Mouse (Mus musculus) liver, embryonic 14.5 days (tissue): ENCODE measurements around the gene Frrs1l. TPM values are rescaled to one million over a fixed set of nuclear protein-coding genes. Genes with fewer than 3 reads are reported as not detected.

Experiments used
- ATAC-seq: fragments of 200-750 bp; cut with Nextera tagmentation; 2 replicates; pipeline ENCODE4 v1.8.0; 2017; ENCODE audit warnings: moderate number of reproducible peaks, mild to moderate bottlenecking, moderate library complexity; ENCODE audit not compliant: insufficient read depth
- DNase-seq, 3 experiments: peaks; one replicate each; pipeline ENCODE4 v3.0.0-alpha.2; 2012 to 2013; ENCODE audit warnings: low read depth in 3 of 3, low spot score in 3 of 3
- H3K27ac ChIP-seq: fragments of 300-500 bp; sonication (generic); 2 replicates; pipeline ENCODE4 v1.5.1; 2014; ENCODE audit warnings: moderate library complexity, mild to moderate bottlenecking, control low read depth, inconsistent platforms
- H3K27me3 ChIP-seq: fragments of 300-500 bp; sonication (generic); 2 replicates; pipeline ENCODE4 v1.6.1; 2014; ENCODE audit warnings: mild to moderate bottlenecking, low read length, moderate library complexity; ENCODE audit not compliant: control insufficient read depth, insufficient read depth
- H3K36me3 ChIP-seq: fragments of 300-500 bp; sonication (generic); replicated peaks from 2 replicates; pipeline ENCODE4 v1.6.1; 2014; ENCODE audit warnings: low read depth; ENCODE audit not compliant: control insufficient read depth, insufficient read depth
- H3K4me1 ChIP-seq, 2 experiments: fragments of 200-500 bp in 1 of 2; fragments of 300-500 bp in 1 of 2; sonication (generic) in 1 of 2; replicated peaks; 2 replicates each; pipeline ENCODE4 v1.6.1; 2012 to 2014; ENCODE audit warnings: antibody characterized with exemption in 1 of 2, inconsistent platforms in 1 of 2, low read length in 1 of 2; ENCODE audit not compliant: control insufficient read depth in 2 of 2, insufficient read depth in 2 of 2
- H3K4me2 ChIP-seq: fragments of 300-500 bp; sonication (generic); 2 replicates; pipeline ENCODE4 v1.6.1; 2014; ENCODE audit warnings: low read depth, mild to moderate bottlenecking, control low read depth, moderate library complexity
- H3K4me3 ChIP-seq, 2 experiments: fragments of 200-500 bp in 1 of 2; fragments of 300-500 bp in 1 of 2; sonication (generic) in 1 of 2; 2 replicates each; pipeline ENCODE4 v1.5.1; 2012 to 2014; ENCODE audit warnings: low read depth in 2 of 2, low read length in 2 of 2, mild to moderate bottlenecking in 2 of 2, control low read depth in 1 of 2, inconsistent platforms in 1 of 2, moderate library complexity in 1 of 2; ENCODE audit not compliant: insufficient read depth in 1 of 2
- H3K9ac ChIP-seq: fragments of 300-500 bp; sonication (generic); replicated peaks from 2 replicates; pipeline ENCODE4 v1.6.1; 2014; ENCODE audit warnings: mild to moderate bottlenecking, control low read depth, moderate library complexity
- H3K9me3 ChIP-seq: fragments of 300-500 bp; sonication (generic); 2 replicates; pipeline ENCODE4 v1.6.1; 2016; ENCODE audit warnings: low read length, mixed read lengths; ENCODE audit not compliant: control insufficient read depth
- CTCF ChIP-seq: IDR thresholded peaks from 2 replicates; pipeline ENCODE4 v1.5.1; 2016; ENCODE audit warnings: antibody characterized with exemption, low read depth, control low read depth
- EP300 ChIP-seq: IDR thresholded peaks from 2 replicates; pipeline ENCODE4 v1.6.1; 2016; ENCODE audit warnings: antibody characterized with exemption, low read depth
- WGBS: fragments of 180-500 bp; shearing (Covaris S2); extraction: QIAGEN DNeasy Blood & Tissue Kit; methylation state at CpG from one replicate; pipeline ENCODE4 v1.1.7; 2014; ENCODE audit not compliant: insufficient replicate concordance; 5-methylcytosine and 5-hydroxymethylcytosine counted together
- polyA plus RNA-seq, 2 experiments: library from polyadenylated mRNA; depleted of rRNA in 1 of 2; stranded (reverse) in 1 of 2; unstranded in 1 of 2; fragments of >200 nt; fragmentation: Nextera tagmentation in 1 of 2; extraction: Ambion mirVana in 1 of 2; gene quantifications; 2 replicates each; pipeline versions ENCODE4 v1.2.1 to v1.2.3; 2012 to 2014

The Frrs1l gene
- polyA plus RNA-seq, 2 experiments = under 0.01 TPM; not detected in 1

DNA sequence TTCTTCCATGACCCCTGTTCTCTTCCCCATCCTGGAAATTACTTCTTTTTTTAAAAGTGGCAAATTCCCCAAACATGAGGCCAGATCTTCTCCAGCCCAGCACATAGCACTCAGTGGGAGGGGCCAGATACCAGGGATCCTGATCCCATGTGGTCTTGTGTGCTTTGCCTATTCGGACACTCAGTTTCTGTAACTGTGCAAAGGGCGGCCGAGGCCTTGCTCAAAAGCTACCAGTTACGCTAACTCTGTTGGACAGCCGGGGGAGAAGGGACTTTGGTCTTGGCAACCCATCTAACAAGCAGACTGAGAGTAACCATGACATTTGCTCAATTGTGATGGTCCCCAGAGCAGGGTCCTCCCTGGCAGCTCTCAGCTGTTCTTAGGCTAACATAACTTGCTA, 24.8 kb upstream of the Frrs1l start:
- TF ChIP-seq EP300 = no peak
- TF ChIP-seq CTCF = no peak
- 59% methylated on average over 5 of the region's 5 CpGs for WGBS
- no peak overlapping the region for H3K27ac ChIP-seq
- H3K36me3 ChIP-seq = no peaks in the 10 kb centered on the region
- H3K27me3 ChIP-seq = no peaks in the 10 kb centered on the region
- no peak for DNase-seq
- ATAC-seq = no peak
- H3K9me3 ChIP-seq = no peaks in the 10 kb centered on the region
- no peaks in the 10 kb centered on the region for H3K4me1 ChIP-seq
- no peak overlapping the region for H3K9ac ChIP-seq
- no peak overlapping the region for H3K4me3 ChIP-seq
- no peak overlapping the region for H3K4me2 ChIP-seq

DNA sequence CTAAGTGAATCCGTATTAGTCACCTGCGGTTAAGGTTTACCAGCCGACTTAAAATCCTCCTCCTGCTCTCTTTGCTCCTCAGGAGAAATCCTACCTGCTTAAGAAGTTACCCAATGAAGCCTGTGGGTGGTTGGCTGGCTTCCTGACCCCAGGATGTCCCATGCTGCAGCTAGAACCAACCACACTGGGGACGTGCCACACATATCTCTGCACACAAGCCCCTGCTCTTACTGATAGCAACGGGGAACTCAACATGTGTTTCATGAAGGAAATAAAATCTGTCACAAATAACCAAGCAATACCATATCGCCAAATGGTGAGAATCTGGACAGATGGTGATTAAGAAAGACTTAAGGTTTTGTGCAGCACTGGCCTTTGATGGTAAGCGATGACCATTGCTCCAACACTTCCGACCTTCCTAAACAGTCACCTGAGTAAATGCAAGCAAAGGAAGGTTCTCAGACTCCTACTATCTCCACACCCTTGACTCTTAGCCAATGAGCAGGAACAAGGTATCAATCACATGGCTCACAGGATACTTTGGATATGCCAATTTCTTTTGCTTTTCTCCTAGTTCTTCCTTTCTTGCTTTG, 21.4 kb upstream of the Frrs1l start:
- ATAC-seq = no peak
- H3K4me1 ChIP-seq = no peaks in the 10 kb centered on the region
- 32% methylated on average over 8 of the region's 8 CpGs for WGBS

DNA sequence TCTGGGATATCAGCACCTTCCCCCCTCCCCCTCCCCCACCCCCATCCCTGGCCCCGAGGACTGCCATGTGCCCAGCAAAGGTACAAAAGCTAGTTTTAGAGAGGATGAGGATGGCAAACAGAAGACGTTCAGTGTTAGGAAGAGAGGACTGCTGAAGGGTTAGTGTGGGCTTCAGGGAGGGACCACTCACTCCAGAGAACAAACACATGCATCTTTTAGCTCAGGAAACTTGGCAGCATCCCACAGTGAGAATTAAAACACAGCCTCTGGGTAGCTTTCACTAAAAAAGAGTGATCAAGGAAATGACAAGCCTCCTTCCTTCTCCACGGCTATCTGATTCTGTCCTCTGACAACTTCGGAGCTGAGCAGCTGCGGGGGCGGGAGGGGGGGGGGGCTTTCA, 20.7 kb upstream of the Frrs1l start:
- no peaks in the 10 kb centered on the region for H3K4me1 ChIP-seq
- no peak overlapping the region for H3K4me2 ChIP-seq
- no peak for DNase-seq
- no peaks in the 10 kb centered on the region for H3K9me3 ChIP-seq
- no peak for ATAC-seq
- H3K27ac ChIP-seq = no peak overlapping the region
- TF ChIP-seq CTCF = no peak
- no peak overlapping the region for H3K4me3 ChIP-seq
- WGBS = 5% methylated on average over 6 of the region's 6 CpGs
- no peak overlapping the region for H3K9ac ChIP-seq
- H3K36me3 ChIP-seq = no peaks in the 10 kb centered on the region
- no peaks in the 10 kb centered on the region for H3K27me3 ChIP-seq

More for the DNA sequence above, 21.4 kb upstream of the Frrs1l start:
- H3K4me3 ChIP-seq = no peak overlapping the region
- TF ChIP-seq EP300 (no peak), CTCF (no peak)
- DNase-seq = no peak
- H3K27ac ChIP-seq = no peak overlapping the region
- no peaks in the 10 kb centered on the region for H3K9me3 ChIP-seq
- no peaks in the 10 kb centered on the region for H3K36me3 ChIP-seq
- no peaks in the 10 kb centered on the region for H3K27me3 ChIP-seq
- no peak overlapping the region for H3K9ac ChIP-seq
- H3K4me2 ChIP-seq = no peak overlapping the region

DNA sequence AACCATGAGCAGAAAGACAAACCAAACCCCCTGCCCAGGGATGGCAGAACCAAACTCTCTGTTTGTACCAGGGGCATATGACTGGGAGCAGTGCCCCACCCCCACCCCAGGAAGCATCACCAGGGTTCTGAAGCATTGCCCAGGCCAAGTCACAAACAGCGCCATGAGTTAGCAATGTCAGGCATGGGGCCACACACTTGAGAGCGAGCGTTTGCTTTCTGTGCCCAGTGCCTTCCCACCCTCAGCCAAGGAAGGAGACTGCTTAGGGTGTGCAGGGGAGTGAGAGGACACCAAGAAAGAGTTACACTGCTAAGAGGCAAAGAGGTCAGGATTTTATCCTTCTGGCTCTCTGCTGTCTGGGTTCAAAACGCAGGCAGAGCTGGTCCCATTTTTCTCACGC, 20.2 kb upstream of the Frrs1l start:
- 33% methylated on average over 5 of the region's 5 CpGs for WGBS
- Histone ChIP-seq H3K27ac (no peak overlapping the region), H3K9me3 (no peaks in the 10 kb centered on the region), H3K27me3 (no peaks in the 10 kb centered on the region), H3K4me2 (no peak overlapping the region), H3K36me3 (no peaks in the 10 kb centered on the region), H3K4me3 (no peak overlapping the region), H3K4me1 (no peaks in the 10 kb centered on the region), H3K9ac (no peak overlapping the region)
- no peak for DNase-seq
- no peak for TF ChIP-seq CTCF
- no peak for TF ChIP-seq EP300
- no peak for ATAC-seq

DNA sequence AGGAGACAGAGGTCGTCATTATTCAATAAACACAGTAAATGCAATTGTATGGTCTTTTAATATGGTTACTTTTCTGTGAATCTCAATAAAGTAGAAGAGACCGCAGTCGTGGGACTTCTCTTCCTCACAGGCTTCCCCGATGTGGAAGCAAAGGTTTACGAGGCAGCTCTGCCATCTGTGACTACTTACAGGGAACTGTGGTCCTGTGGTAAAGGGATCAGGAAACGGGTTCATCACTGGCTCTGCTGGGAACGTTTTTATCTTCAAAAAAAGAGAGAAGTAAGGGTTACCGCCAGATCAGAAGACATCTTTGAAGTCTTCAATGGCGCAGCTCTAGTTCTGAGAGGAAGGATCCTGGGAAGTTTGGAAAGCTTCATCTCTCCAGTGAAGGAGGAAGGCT, 17.5 kb upstream of the Frrs1l start:
- no peak overlapping the region for H3K4me2 ChIP-seq
- no peaks in the 10 kb centered on the region for H3K27me3 ChIP-seq
- ATAC-seq (no peak), DNase-seq (no peak)
- no peak overlapping the region for H3K9ac ChIP-seq
- WGBS = 19% methylated on average over 9 of the region's 9 CpGs
- H3K36me3 ChIP-seq = no peaks in the 10 kb centered on the region
- no peaks in the 10 kb centered on the region for H3K9me3 ChIP-seq
- H3K27ac ChIP-seq = no peak overlapping the region
- H3K4me1 ChIP-seq = no peaks in the 10 kb centered on the region
- no peak for TF ChIP-seq CTCF
- TF ChIP-seq EP300 = no peak
- no peak overlapping the region for H3K4me3 ChIP-seq
